Mouse (Mus musculus) erythroblast, adult 5-6 weeks (primary cell): ENCODE measurements around the gene Adcyap1r1. TPM values are rescaled to one million over a fixed set of nuclear protein-coding genes. Genes with fewer than 3 reads are reported as not detected.
A peak's percentile ranks its signal among the peaks of the same experiment; 100 is the strongest.

Source experiments
- ATAC-seq: replicated peaks from 2 replicates; pipeline ENCODE4 v1.8.0; 2016; ENCODE audit warnings: moderate number of reproducible peaks, mild to moderate bottlenecking, moderate TSS enrichment, inconsistent platforms; ENCODE audit not compliant: poor library complexity, low FRiP score, severe bottlenecking
- total RNA-seq, 2 experiments: library from RNA; stranded (forward) in 1 of 2; stranded (reverse) in 1 of 2; fragments of 150-400 nt in 1 of 2; fragments of 200-764, 138-1000 nt in 1 of 2; gene quantifications; 2 replicates each; pipeline versions ENCODE4 v1.2.3 to v1.2.4; 2015 to 2017; ENCODE audit warnings: low replicate concordance in 2 of 2

The Adcyap1r1 gene
- total RNA-seq, 2 experiments from 2014 or later, result 0.09 to 0.19 TPM

DNA sequence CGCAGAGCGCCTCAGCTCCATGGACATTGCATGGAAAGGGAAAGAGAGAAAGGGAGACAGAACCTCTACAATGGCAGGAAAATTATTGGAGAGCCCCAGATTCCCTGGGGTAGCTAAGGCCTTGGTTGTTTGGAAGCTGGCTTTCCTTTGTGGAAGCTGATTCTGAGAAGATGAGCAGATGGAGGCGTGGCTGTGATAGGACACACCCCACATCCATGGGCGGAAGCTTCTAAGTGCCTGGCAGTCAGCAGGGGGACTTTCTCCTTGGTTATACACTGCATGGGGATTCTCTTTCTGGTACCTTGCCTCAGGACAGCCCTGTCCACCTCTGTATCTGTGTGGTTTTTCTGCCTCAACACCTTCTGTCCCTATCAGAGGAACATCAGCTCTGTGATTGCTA lies 33.4 kb downstream of the Adcyap1r1 start:
- no peak for ATAC-seq

DNA sequence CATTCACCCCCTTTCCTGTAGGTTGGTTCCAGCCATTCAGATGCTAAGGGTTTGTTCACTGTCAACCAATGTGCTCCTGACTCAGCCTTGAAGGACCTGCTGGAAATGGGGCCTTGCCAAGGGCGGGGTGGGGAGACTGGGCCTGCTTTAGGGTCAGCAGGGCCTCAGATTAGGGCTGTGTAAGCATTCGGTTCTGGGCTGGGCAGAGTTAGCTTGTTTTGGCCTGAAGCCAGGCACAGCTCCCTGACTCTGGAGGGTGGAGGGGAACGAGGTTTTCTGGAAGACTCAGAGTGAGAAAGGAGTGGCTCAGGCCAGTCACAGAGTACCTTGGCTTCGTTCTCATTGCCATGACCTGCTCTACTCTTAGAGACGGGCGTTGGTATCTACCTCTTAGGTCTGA lies 35.9 kb downstream of the Adcyap1r1 start:
- ATAC-seq, result no peak

DNA sequence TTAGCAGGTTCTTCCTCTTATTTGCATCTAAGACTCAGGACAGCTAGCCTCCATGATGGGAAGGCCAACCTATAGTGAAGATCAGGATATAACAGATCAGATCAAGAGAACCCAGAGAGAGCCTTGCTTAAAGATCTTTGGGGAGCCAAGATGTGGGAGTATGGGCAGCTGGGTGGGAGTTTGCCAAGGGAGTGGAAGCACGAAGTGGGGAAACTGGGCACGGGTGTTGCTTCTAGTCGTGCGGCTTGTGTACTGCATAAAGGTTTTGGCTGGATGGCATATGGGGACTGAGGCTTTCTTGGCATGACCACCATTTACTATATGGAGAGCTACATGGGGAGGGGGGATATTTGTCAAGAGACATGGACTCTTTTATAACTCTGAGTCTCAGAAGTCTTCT lies 44.4 kb downstream of the Adcyap1r1 start:
- ATAC-seq, result no peak

DNA sequence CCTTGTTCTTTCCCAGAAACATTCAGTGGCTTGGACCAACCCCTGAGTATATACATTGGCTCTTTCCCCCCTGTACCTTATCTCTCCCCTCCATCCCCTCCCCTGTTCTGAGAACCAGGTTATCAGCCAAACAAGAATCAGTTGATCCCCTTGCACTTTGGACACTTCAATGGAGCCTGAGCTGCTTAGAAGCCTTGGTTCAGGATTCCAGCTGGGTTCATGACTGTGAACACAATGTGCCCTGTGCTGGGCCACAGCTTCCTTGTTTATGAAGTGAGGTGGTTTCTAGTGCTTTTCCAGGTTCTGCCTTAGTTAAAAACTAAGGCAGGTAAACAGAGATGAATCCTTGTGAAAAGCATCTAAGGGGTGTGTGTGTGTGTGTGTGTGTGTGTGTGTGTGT lies 47.0 kb downstream of the Adcyap1r1 start:
- ATAC-seq, result no peak

DNA sequence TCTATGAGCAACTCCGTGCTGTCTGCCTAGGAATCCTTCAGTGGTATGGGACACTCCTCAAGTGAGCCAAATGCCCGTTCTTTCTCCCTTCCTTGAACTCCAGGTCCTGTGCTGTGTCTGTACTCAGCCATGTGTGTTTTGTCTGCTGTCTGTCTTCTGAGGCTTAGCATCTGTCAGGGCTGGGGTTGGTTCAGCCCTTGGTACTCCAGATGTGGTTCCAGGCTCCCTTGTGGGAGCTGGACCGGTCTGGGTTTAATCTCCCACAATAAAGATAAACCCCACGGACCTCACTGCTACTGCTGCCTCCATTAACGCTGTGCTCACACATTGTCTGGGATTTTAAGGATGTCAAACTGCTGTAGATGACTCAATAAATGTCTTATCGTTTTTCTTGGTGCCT lies 49.3 kb downstream of the Adcyap1r1 start:
- ATAC-seq, result no peak

DNA sequence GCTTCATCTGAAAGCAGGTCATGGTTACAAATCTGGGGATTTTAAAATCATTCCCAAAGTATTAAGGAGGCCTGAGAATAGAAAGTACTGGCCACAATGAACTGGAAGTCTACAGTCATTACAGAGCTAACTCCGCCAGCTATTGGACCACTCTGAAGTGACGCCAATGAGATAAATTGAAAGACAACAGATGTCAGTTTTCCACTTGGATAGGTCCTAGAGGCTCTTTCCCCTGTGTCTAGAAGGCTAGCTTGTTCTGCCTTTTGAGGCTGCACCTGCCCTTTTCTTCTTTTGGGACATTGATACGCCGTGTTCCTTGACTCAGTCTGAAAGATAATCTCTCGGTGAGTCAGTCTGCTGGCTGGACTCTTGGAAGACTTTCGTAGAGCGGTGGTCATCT lies 50.5 kb downstream of the Adcyap1r1 start:
- ATAC-seq, result no peak

DNA sequence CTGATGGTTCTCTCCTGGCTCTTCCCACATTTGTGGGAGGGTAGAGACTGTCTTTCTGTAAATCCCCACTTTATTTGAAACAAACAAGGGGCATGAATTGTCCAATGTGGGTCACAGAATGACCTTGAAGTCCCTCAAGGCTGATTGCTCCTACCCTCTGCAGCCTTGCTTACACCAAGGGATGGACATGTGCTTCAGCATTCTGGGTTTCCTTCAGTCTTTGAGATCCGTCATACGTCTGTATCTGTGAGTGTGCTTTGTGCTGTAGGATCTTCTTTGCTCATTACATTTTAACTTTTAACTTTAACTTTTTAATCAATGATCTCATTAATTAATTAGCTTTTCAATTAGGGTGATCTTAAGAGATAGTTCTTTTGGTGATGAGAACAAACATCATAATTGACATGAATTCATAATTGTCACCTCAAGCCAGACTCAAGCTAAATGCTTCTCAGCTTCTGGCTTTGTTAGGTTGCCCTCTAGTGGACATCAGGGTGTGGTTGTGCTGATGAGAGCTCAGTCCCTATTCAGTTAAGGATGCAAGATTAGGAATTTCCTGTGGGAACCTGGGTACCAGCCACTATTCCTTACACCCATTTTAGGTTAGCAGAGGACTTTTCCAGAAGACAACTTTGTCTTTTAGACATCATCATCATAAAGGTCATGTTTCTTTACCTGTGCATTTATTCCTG lies 53.2 kb downstream of the Adcyap1r1 start:
- 0 out of 2 replicates have a peak, but pooled peaks have one; percentile 58 for ATAC-seq

DNA sequence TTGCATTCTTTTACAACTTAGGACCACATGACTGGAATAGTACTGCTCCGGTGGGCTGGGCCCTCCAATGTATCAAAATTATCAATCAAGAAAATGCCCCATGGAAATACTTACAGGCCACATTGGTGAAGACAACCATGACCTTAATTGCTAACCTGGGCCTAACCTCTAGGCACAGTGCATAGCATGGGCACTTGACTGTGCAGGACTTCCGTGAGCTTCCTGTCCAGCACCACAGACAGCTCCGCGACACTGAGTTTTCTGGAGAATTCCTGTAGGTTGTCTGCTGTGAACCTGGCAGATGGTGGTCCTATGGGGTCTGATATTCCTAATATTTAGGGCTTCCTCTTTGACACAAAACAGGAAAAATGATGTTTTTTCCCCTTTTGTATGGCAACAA lies 54.7 kb downstream of the Adcyap1r1 start:
- ATAC-seq, result no peak

DNA sequence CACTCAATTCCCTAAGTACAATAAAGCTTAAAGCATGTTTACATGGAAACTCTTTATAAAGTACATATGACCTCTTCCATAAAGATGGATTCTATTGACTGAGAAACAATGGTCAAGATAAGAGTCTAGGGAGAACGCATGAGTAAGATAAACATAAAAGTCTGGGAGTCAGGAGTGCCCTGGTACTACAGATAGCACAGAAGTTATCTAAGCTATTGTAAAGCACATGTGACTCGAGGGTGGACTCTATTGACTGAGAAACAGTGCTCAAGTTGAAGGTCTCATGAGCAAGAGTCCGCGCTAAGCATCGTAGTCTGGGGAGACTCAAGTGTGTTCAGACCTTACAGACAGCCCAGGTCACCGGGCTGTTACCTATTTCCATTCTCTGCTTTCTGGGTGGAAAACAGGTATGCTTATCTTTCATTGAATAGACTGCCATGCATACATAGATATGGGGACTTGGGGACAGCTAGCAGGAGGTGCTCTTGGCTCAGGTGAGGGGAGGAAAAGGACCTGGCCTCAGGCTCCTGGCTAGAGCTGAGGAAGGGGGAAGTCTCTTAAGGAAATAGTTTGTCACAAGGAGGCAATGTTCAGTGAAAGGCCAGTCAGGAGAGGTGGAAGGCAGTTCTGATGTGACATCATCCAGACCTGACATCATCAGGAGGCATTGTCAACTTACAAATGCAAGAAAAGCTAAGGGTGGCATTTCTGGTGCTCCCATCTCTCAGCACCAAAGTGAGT lies 57.5 kb downstream of the Adcyap1r1 start:
- ATAC-seq, result no peak

DNA sequence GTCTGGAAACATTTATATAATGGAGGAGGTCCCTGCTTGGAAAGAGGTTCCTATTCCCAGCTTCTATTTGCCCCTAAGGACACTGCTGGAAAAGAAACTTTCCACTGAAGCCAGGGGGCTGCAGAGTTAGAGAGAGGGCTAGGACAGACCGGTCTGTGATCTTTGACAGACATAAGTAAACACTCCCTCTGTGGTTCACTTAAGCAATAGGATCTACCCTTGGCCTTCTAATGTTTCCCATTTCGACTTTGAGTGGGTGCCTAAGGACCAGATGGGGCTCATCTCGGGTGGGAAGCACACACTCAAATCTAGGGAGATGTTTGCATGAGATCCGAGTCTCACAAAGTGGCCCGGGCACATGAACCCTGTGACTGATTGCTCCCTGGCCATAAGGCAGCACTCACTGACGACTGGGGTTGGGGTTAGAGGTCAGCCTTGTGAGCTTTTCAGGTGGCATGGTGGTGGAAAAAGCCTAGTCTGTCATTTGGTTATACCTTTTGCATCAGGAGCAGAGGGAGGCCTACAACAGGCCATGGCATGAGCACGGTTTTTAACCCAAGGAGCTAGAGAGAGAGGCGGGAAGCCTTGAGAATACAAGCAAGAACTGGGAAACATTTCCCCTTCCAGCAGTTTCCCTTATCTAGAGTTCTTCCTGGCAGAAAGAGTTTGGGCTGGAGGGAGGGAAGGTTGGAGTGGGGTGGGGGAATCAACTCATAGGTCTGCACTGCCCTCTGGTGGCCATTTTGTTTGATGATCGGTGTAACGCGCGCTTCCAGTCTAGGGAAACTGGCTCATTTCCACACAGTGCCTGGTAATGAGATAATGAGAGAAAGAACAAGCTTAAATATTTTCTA lies 59.7 kb downstream of the Adcyap1r1 start:
- ATAC-seq, result 0 out of 2 replicates have a peak, but pooled peaks have one; percentile 58

DNA sequence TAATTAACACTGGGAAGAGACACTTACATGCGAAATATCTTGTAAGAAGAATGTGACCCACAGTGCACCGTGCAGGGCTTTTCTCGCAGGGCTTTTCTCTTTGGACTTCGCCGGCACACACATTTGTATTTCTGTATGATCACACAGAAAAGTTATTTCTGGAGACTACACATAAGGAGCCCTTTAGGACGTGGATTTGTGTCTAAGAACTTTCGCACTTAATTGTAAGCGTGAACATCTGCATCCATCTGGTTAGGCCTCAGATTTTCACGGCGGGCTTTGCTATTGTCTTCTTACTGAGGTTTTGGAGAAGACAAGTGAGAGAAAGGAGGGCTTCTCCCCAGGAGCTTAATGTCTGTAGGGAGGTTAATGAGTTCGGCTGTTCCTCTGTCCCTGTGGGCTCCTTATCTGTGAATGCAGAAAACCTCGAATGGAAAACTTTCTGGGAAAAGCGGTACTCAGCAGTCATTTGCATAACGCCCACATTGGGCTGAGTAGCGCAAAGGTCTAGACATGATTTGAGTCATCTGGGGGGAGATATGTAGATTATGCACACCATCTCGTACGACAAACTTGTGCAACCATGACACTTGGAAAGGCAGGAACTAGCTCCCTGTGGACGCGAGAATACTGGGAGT lies 60.4 kb downstream of the Adcyap1r1 start:
- no peak for ATAC-seq

DNA sequence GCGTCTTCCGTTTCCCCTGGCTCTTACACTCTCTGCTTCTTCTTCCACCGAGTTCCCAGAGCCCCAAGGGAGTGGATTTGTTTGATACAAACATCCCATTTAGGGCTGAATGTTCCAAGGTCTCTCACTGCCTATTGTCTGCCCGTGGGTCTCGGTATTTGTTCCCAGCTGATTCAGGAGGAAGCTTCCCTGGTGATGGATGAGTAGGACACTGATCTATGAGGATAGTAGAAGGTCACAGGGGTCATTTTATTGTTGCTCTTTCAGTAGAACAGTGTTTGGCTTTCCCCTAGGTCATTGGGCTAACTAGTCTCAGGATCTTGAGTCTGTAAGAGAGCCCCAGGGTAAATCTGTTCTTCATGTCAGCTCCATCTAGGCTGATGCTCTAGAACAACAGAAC lies 61.7 kb downstream of the Adcyap1r1 start:
- no peak for ATAC-seq

DNA sequence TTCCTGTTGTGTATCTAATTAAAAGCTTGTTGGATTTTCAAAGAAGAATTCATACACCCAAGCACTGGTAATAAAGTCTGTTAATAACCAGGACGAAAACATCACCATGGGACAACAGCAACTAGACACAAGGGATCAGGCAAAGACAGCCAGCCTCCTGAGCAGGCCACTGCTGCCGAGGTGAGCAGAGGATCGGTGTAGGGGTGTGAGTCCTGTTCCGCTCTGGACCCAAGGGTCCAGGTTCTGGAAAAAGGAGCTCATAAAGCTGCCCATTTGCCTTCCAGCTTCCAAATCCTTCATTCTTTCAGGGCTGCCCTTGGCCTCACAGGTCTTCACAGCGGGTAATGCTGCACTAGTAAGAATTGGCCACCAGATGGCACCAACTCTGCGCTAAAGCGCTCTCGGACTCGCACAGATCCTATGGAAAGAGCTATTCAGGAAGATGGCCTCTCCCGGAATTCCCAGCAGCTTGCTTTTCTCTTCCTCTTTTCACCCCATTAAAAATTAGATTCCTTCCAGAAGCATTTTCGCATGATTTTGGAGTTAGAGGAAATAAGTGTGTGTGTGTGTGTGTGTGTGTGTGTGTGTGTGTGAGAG lies 67.9 kb downstream of the Adcyap1r1 start:
- ATAC-seq, result peak; percentile 73; the same call in 1 of the 2 replicates

DNA sequence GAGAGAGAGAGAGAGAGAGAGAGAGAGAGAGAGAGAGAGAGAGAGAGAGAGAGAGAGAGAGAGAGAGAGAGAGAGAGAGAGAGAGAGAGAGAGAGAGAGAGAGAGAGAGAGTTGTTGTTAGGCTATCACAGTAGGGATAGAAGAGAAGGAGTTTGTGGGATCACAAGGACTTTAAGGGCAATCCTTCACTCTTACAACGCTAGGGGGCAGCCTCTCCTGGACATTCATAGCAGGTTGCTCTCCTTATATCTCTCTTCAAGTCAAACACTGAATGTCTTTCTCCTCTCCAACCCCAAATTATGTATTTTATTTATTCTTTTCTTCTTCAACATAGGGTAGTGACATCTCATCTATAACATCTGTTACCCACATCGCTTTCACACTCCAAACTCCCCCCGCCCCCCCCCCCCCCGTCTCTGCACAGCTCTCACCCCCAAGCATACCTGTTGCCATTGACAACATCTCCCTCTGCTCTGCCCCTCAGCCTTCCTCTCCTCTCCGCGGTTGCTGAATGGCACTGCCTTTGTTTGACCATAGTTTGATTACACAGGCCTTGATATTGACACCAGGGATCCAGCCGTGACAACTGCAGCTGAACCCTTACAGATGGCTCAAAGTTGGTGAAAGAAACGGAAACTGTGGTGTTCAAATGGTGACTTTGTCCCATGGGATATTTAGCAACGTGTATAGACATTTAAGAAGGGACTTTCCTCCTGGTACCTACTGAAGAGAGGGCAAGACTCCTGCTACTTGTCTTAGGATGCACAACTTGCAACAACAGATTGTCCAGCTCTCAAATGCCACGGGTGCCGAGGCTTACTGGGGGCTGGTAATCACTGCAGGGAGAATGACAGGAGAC lies 68.7 kb downstream of the Adcyap1r1 start:
- no peak for ATAC-seq

DNA sequence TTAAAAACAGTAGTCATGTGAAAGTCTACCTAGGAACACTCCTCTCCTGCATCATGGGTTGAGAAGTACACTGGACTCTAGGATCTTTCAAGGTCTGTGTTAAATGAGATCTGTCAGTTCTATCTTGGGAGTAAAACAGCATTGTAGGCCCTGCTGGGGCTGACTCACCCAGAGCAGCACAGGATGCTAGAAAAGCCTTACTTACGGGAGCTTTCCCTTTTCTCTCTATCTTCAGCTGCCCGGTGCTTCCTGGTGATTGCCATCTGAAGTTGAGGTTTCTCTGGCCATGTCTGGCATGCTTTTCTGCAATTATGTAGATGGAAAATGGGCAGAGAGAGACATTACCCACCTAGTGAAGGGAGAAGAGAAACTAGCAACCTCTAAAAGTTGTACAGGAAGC lies 84.7 kb downstream of the Adcyap1r1 start:
- no peak for ATAC-seq

DNA sequence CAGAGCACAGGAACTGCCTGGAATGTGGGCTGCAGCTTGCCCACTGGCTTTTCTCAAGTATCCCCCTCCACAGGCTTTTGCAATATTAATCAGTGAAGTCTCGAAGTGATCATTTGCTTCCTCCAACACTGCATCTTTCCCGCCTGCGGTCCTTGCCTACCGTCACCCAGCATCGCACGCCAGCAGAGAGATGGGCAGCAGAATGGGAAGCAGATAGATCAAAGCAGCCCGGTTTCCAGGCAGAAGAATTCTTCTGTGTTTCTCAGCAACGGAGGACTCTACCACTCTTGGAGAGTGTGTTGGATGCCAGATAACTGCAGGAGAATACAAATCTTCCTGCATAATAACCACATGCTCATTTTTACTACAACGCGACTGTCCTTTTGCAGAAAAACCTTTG lies 87.4 kb downstream of the Adcyap1r1 start:
- no peak for ATAC-seq

DNA sequence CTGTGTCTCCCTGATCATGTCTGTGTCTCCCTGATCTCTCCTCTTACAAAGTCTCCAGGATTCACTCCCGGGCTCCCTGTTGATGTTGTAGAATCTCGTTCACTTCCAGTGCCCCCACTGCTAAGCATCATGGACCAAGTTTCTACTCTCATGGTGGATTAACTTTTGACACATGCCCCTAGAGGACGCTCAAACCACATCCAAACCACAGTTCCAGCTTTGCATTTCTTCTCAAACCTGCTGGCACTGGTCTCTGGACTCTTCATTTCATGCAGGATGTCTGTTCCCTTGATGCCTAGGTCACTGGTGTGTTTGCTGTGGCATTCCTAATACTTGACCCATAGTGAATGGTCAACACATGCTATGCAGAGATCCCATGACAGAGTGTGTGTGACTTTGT lies 90.6 kb downstream of the Adcyap1r1 start:
- no peak for ATAC-seq

DNA sequence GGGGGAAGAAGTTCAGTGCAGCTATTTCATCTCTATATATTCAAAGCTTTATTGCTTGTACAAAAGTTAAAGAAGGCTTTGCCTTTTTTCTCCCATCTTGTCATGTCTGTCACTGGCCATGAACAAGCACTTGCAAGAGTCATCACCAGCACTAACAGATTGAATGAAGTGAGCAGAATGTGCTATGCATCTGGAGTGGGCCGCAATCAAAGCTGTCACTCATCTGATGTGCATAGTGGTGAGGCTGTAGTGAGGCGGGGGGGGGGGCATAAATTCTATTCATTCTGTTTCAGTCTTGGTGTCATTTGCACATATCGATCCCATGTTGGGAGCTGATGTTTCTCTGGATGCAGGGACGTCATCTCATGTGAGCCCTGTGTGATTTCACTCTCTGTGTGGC lies 91.6 kb downstream of the Adcyap1r1 start:
- ATAC-seq, result no peak

DNA sequence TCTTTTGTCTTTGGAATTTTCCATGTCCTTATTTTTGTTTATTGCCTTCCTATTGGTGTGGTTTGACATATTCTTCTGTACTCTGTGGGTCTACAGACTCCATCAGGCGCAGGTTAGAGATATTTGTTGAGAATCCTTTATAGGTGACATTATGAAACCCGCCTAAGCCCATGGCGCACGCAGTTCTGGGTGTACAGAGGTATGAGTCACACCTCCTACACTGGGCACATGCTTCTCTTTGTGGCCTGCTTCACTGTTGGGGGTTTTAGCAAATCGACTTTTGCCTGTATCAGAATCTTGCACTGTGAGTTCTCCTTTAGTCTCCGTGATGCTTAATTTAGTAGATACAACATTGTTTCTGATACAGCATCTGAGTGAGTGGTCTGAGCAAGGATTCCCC lies 97.4 kb downstream of the Adcyap1r1 start:
- no peak for ATAC-seq
